Mouse (Mus musculus) kidney, postnatal 10 days (tissue): ENCODE results near the gene Nckap1.
"Not testable (repeated sequence)": the region's sequence is repeated elsewhere in the genome, so short reads cannot be mapped to it uniquely, and the experiment has no call there.

Experiments used
- DNase-seq: peaks from one replicate; pipeline ENCODE4 v3.0.0; 2021; ENCODE audit warnings: mixed read lengths

Nckap1 gene

GRCm38 (mm10) chr2:80559655-80560054 lies 21.5 kb downstream of the Nckap1 start:
- DNase-seq, result no peak

GRCm38 (mm10) chr2:80554442-80554841 lies 26.7 kb downstream of the Nckap1 start:
- no peak for DNase-seq

- no peak for DNase-seq
These were observed 31.5 kb downstream of the Nckap1 start for GRCm38 (mm10) chr2:80549704-80550103.

- no peak for DNase-seq
These were observed 33.3 kb downstream of the Nckap1 start for GRCm38 (mm10) chr2:80547901-80548300.

- DNase-seq, result no peak
These were observed 38.4 kb downstream of the Nckap1 start for GRCm38 (mm10) chr2:80542801-80543200.

- no peak for DNase-seq
These were observed 44.0 kb downstream of the Nckap1 start for GRCm38 (mm10) chr2:80537156-80537555.

GRCm38 (mm10) chr2:80536608-80537007 lies 44.6 kb downstream of the Nckap1 start:
- DNase-seq, result no peak

GRCm38 (mm10) chr2:80524275-80524674 lies 56.9 kb downstream of the Nckap1 start:
- DNase-seq, result no peak

GRCm38 (mm10) chr2:80506051-80506802 lies 75.0 kb downstream of the Nckap1 start:
- DNase-seq, result no peak

GRCm38 (mm10) chr2:80502132-80502531 lies 79.0 kb downstream of the Nckap1 start:
- no peak for DNase-seq

GRCm38 (mm10) chr2:80495304-80495703 lies 85.9 kb downstream of the Nckap1 start:
- not testable (repeated sequence) for DNase-seq

GRCm38 (mm10) chr2:80486851-80487250 lies 94.3 kb downstream of the Nckap1 start:
- no peak for DNase-seq

- DNase-seq, result no peak
These were observed 96.2 kb downstream of the Nckap1 start for GRCm38 (mm10) chr2:80484951-80485350.

- DNase-seq, result peak; percentile 15
These were observed 105.3 kb downstream of the Nckap1 start for GRCm38 (mm10) chr2:80475831-80476230.

GRCm38 (mm10) chr2:80474247-80474796 lies 106.9 kb downstream of the Nckap1 start:
- no peak for DNase-seq

- no peak for DNase-seq
These were observed 115.0 kb downstream of the Nckap1 start for GRCm38 (mm10) chr2:80465991-80466821.

- no peak for DNase-seq
These were observed 119.4 kb downstream of the Nckap1 start for GRCm38 (mm10) chr2:80461827-80462226.
